Mouse (Mus musculus) hindbrain, postnatal 0 days (tissue): Measurements from ENCODE around the gene Fgfr2. TPM values are rescaled to one million over a fixed set of nuclear protein-coding genes. Genes with fewer than 3 reads are reported as not detected.

ENCODE experiments used
- ATAC-seq: fragments of 200-750 bp; cut with Nextera tagmentation; 2 replicates; pipeline ENCODE4 v1.8.0; 2017; ENCODE audit warnings: mild to moderate bottlenecking, moderate TSS enrichment, moderate library complexity
- DNase-seq: peaks from one replicate; pipeline ENCODE4 v3.0.0-alpha.2; 2015; ENCODE audit warnings: low spot score
- H3K27ac ChIP-seq: fragments of 300-500 bp; sonication (generic); 2 replicates; pipeline ENCODE4 v1.5.1; 2014; ENCODE audit warnings: mild to moderate bottlenecking
- H3K27me3 ChIP-seq: fragments of 300-500 bp; sonication (generic); 2 replicates; pipeline ENCODE4 v1.6.1; 2014; ENCODE audit warnings: low read length, mixed read lengths; ENCODE audit not compliant: insufficient read depth
- H3K36me3 ChIP-seq: fragments of 300-500 bp; sonication (generic); 2 replicates; pipeline ENCODE4 v1.6.1; 2014; ENCODE audit warnings: low read length, mixed read lengths; ENCODE audit not compliant: insufficient read depth
- H3K4me1 ChIP-seq: fragments of 300-500 bp; sonication (generic); 2 replicates; pipeline ENCODE4 v1.6.1; 2014; ENCODE audit warnings: antibody characterized with exemption, low read length, mixed read lengths; ENCODE audit not compliant: insufficient read depth
- H3K4me2 ChIP-seq: fragments of 300-500 bp; sonication (generic); 2 replicates; pipeline ENCODE4 v1.6.1; 2014; ENCODE audit warnings: low read depth, mild to moderate bottlenecking, low read length, moderate library complexity, mixed read lengths
- H3K4me3 ChIP-seq: fragments of 300-500 bp; sonication (generic); 2 replicates; pipeline ENCODE4 v1.5.1; 2014; ENCODE audit warnings: low read length
- H3K9ac ChIP-seq: fragments of 300-500 bp; sonication (generic); replicated peaks from 2 replicates; pipeline ENCODE4 v1.6.1; 2014; ENCODE audit warnings: mild to moderate bottlenecking, low read length, moderate library complexity, mixed read lengths
- H3K9me3 ChIP-seq: fragments of 300-500 bp; sonication (generic); 2 replicates; pipeline ENCODE4 v1.6.1; 2016; ENCODE audit warnings: low read length, mixed read lengths
- CTCF ChIP-seq: IDR thresholded peaks from 2 replicates; pipeline ENCODE4 v1.5.1; 2016; ENCODE audit warnings: antibody characterized with exemption, control low read depth, low read depth
- WGBS: fragments of 180-500 bp; shearing (Covaris S2); extraction: QIAGEN DNeasy Blood & Tissue Kit; methylation state at CpG from one replicate; pipeline ENCODE4 v1.1.7; 2014; 5-methylcytosine and 5-hydroxymethylcytosine counted together
- polyA plus RNA-seq: library from polyadenylated mRNA; unstranded; fragments of >200 nt; fragmentation: Nextera tagmentation; extraction: Ambion mirVana; gene quantifications from 2 replicates; pipeline ENCODE4 v1.2.1, GENCODE M21; 2015
- total RNA-seq: library from RNA; depleted of rRNA; stranded (reverse); fragments of >200 nt; gene quantifications from 2 replicates; pipeline ENCODE4 v1.2.3, GENCODE M21; 2014

The Fgfr2 gene
- total and polyA plus RNA-seq, 2 experiments from 2014 or later = 17.3 to 49.0 TPM

GRCm38 (mm10) chr7:131850579-131850978 is 1272.6 kb downstream of the Fgfr2 start:
- no peak overlapping the region for H3K27ac ChIP-seq
- peaks cover 4% of the 10 kb centered on the region for H3K4me1 ChIP-seq
- no peak overlapping the region for H3K9ac ChIP-seq
- no peaks in the 10 kb centered on the region for H3K9me3 ChIP-seq
- H3K4me2 ChIP-seq = no peak overlapping the region
- ATAC-seq (no peak), DNase-seq (no peak)
- H3K36me3 ChIP-seq = no peaks in the 10 kb centered on the region
- 13% methylated on average over 4 of the region's 4 CpGs for whole genome bisulfite sequencing
- no peak overlapping the region for H3K4me3 ChIP-seq
- H3K27me3 ChIP-seq = no peaks in the 10 kb centered on the region
- TF ChIP-seq CTCF = no peak

GRCm38 (mm10) chr7:131846066-131846905 is 1276.9 kb downstream of the Fgfr2 start:
- ATAC-seq (no peak), DNase-seq (peak; percentile 29)
- no peak for TF ChIP-seq CTCF
- WGBS = 39% methylated on average over 20 of the region's 20 CpGs
- H3K27ac ChIP-seq = no peak overlapping the region
- no peak overlapping the region for H3K4me2 ChIP-seq
- peaks cover 4% of the 10 kb centered on the region for H3K4me1 ChIP-seq
- H3K27me3 ChIP-seq = no peaks in the 10 kb centered on the region
- H3K9me3 ChIP-seq = no peaks in the 10 kb centered on the region
- no peaks in the 10 kb centered on the region for H3K36me3 ChIP-seq
- H3K9ac ChIP-seq = 0 out of 2 replicates have a peak overlapping the region, but pooled peaks have one; percentile 13
- no peak overlapping the region for H3K4me3 ChIP-seq

GRCm38 (mm10) chr7:131830261-131830660 is 1292.9 kb downstream of the Fgfr2 start:
- WGBS = 76% methylated on average over 1 of the region's 1 CpGs
- no peak for TF ChIP-seq CTCF
- Histone ChIP-seq H3K4me2 (no peak overlapping the region), H3K9me3 (no peaks in the 10 kb centered on the region), H3K4me3 (no peak overlapping the region), H3K27me3 (no peaks in the 10 kb centered on the region), H3K9ac (no peak overlapping the region), H3K4me1 (no peaks in the 10 kb centered on the region), H3K36me3 (no peaks in the 10 kb centered on the region), H3K27ac (no peak overlapping the region)
- ATAC-seq = no peak
- no peak for DNase-seq

GRCm38 (mm10) chr7:131826811-131827210 is 1296.3 kb downstream of the Fgfr2 start:
- no peak overlapping the region for H3K9ac ChIP-seq
- ATAC-seq (no peak), DNase-seq (no peak)

GRCm38 (mm10) chr7:131817976-131818375 is 1305.2 kb downstream of the Fgfr2 start:
- H3K4me2 ChIP-seq = no peak overlapping the region
- no peak overlapping the region for H3K4me3 ChIP-seq
- H3K9me3 ChIP-seq = no peaks in the 10 kb centered on the region
- ATAC-seq (no peak), DNase-seq (no peak)
- no peaks in the 10 kb centered on the region for H3K4me1 ChIP-seq
- no peak overlapping the region for H3K9ac ChIP-seq
- H3K27me3 ChIP-seq = no peaks in the 10 kb centered on the region
- H3K27ac ChIP-seq = no peak overlapping the region
- TF ChIP-seq CTCF = no peak
- H3K36me3 ChIP-seq = no peaks in the 10 kb centered on the region
- 72% methylated on average over 6 of the region's 6 CpGs for WGBS

More at GRCm38 (mm10) chr7:131826811-131827210, 1296.3 kb downstream of the Fgfr2 start:
- Histone ChIP-seq H3K4me2 (no peak overlapping the region), H3K36me3 (no peaks in the 10 kb centered on the region), H3K4me1 (no peaks in the 10 kb centered on the region), H3K27ac (no peak overlapping the region), H3K9me3 (no peaks in the 10 kb centered on the region), H3K4me3 (no peak overlapping the region), H3K27me3 (no peaks in the 10 kb centered on the region)
- no peak for TF ChIP-seq CTCF
- whole genome bisulfite sequencing = 80% methylated on average over 5 of the region's 5 CpGs

GRCm38 (mm10) chr7:131816641-131817040 is 1306.5 kb downstream of the Fgfr2 start:
- 70% methylated on average over 2 of the region's 2 CpGs for WGBS
- Histone ChIP-seq H3K4me3 (no peak overlapping the region), H3K36me3 (no peaks in the 10 kb centered on the region), H3K27ac (no peak overlapping the region), H3K9ac (no peak overlapping the region), H3K4me1 (no peaks in the 10 kb centered on the region), H3K27me3 (no peaks in the 10 kb centered on the region), H3K9me3 (no peaks in the 10 kb centered on the region), H3K4me2 (no peak overlapping the region)
- no peak for TF ChIP-seq CTCF
- DNase-seq (no peak), ATAC-seq (no peak)

GRCm38 (mm10) chr7:131812116-131812515 is 1311.0 kb downstream of the Fgfr2 start:
- TF ChIP-seq CTCF = no peak
- Histone ChIP-seq H3K4me2 (no peak overlapping the region), H3K36me3 (no peaks in the 10 kb centered on the region), H3K4me1 (no peaks in the 10 kb centered on the region), H3K4me3 (no peak overlapping the region), H3K27me3 (no peaks in the 10 kb centered on the region), H3K9ac (no peak overlapping the region), H3K27ac (no peak overlapping the region), H3K9me3 (no peaks in the 10 kb centered on the region)
- 85% methylated on average over 6 of the region's 6 CpGs for WGBS
- DNase-seq (no peak), ATAC-seq (no peak)
